Mouse (Mus musculus): ENCODE results near the gene Slc22a16. TPM values are rescaled to one million over a fixed set of nuclear protein-coding genes. Genes with fewer than 3 reads are reported as not detected.

The Slc22a16 gene
- polyA plus RNA-seq, 1 experiment = not detected

DNA sequence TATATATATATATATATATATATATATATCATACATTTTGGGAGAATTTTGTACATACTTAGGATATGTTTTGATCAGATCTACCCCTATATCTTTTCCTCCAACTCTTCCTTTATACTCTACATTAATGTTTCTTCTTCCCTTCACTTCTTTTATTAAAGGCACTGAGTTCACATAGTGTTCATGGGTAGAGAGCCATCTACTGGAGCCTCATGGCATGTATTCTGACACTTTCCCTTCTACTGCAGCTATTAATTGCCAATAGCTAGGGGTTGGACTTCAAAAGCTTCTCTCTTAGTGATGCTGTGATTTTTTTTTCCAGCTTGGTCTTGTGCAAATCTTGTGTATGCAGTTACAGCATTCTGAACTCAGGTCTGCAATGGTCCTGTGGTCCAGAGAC is 47.8 kb downstream of the Slc22a16 start:
- no peaks in the 10 kb centered on the region for H3K4me1 ChIP-seq (ENCODE audit: control insufficient read depth, insufficient read depth, low read length)
- peak; percentile 33 for DNase-seq
- H3K27me3 ChIP-seq (replicated peaks; ENCODE audit: control insufficient read depth, insufficient read depth, low read length) = no peaks in the 10 kb centered on the region
- no peaks in the 10 kb centered on the region for H3K36me3 ChIP-seq (ENCODE audit: control insufficient read depth, insufficient read depth, low read length)
- H3K4me3 ChIP-seq (ENCODE audit: insufficient read depth, low read depth, low read length) = no peak overlapping the region
- TF ChIP-seq CTCF (conservative IDR thresholded peaks at IDR 0.05; ENCODE audit: insufficient read depth, insufficient read length, low read depth, low read length) = no peak
- TF ChIP-seq POLR2A (IDR thresholded peaks at IDR 0.05; ENCODE audit: low read depth, low read length) = no peak
- no peak overlapping the region for H3K27ac ChIP-seq (ENCODE audit: insufficient read depth, low read depth, low read length)

GRCm38 (mm10) chr10:40619760-40620159 is 49.6 kb downstream of the Slc22a16 start:
- Histone ChIP-seq H3K4me1 (ENCODE audit: control insufficient read depth, insufficient read depth, low read length) (no peaks in the 10 kb centered on the region), H3K27me3 (replicated peaks; ENCODE audit: control insufficient read depth, insufficient read depth, low read length) (no peaks in the 10 kb centered on the region), H3K36me3 (ENCODE audit: control insufficient read depth, insufficient read depth, low read length) (no peaks in the 10 kb centered on the region), H3K27ac (ENCODE audit: insufficient read depth, low read depth, low read length) (no peak overlapping the region), H3K4me3 (ENCODE audit: insufficient read depth, low read depth, low read length) (no peak overlapping the region)
- WGBS = 79% methylated on average over 1 of the region's 1 CpGs
- no peak for TF ChIP-seq CTCF (conservative IDR thresholded peaks at IDR 0.05; ENCODE audit: insufficient read depth, insufficient read length, low read depth, low read length)
- TF ChIP-seq POLR2A (IDR thresholded peaks at IDR 0.05; ENCODE audit: low read depth, low read length) = no peak
- DNase-seq = no peak

- Histone ChIP-seq H3K36me3 (ENCODE audit: control insufficient read depth, insufficient read depth, low read length) (no peaks in the 10 kb centered on the region), H3K4me3 (ENCODE audit: insufficient read depth, low read depth, low read length) (no peak overlapping the region), H3K27me3 (replicated peaks; ENCODE audit: control insufficient read depth, insufficient read depth, low read length) (no peaks in the 10 kb centered on the region), H3K4me1 (ENCODE audit: control insufficient read depth, insufficient read depth, low read length) (peaks cover 8% of the 10 kb centered on the region; the same call in 1 of the 2 replicates), H3K27ac (ENCODE audit: insufficient read depth, low read depth, low read length) (peak overlapping the region; percentile 97)
- DNase-seq = peak; percentile 90
- TF ChIP-seq POLR2A (IDR thresholded peaks at IDR 0.05; ENCODE audit: low read depth, low read length) (no peak), CTCF (conservative IDR thresholded peaks at IDR 0.05; ENCODE audit: insufficient read depth, insufficient read length, low read depth, low read length) (peak; percentile 87)
- 65% methylated on average over 7 of the region's 7 CpGs for WGBS
These were observed 59.0 kb downstream of the Slc22a16 start for GRCm38 (mm10) chr10:40629140-40629539.

DNA sequence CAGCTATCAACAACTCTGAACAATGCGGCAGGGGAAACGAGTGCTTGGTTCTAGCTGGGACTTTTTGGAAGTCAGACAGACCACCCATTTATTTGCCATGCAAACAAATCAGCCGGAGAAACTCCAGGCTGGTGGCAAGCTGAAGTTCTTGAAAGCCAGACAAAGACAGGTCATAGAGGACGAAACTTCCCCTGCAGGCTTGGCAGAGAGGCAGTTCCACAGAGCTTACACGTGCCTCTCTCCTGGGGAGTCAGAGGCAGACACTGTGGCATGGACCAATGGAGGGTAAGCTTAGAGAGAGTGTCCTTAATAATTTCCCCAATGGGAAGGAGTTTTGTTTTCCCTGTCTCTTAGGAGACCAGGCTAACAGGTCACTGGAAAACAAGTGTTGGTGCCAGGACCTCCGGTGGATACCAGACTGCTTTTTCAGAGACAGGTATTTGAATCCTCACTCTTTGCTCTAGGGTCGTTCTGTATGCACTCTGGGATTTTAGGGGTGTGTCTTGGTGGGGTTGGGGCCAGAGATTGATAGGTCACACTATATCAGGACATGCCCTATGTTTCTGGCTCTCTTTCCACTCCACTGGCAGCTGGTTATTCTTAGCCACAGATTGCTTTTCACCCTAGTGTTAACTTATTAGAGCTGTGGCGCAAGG is 59.6 kb downstream of the Slc22a16 start, which contains the start of gene Ddo:
Ddo (plus strand) TSS at position 356 of the 656 bp plus-strand sequence.
- DNase-seq = peak; percentile 96
- no peaks in the 10 kb centered on the region for H3K36me3 ChIP-seq (ENCODE audit: control insufficient read depth, insufficient read depth, low read length)
- no peaks in the 10 kb centered on the region for H3K27me3 ChIP-seq (replicated peaks; ENCODE audit: control insufficient read depth, insufficient read depth, low read length)
- H3K4me3 ChIP-seq (ENCODE audit: insufficient read depth, low read depth, low read length) = peak within 1 kb of the TSS; percentile 66
- WGBS = 30% methylated on average over 8 of the region's 8 CpGs
- H3K4me1 ChIP-seq (ENCODE audit: control insufficient read depth, insufficient read depth, low read length) = peaks cover 8% of the 10 kb centered on the region; the same call in 1 of the 2 replicates
- no peak for TF ChIP-seq POLR2A (IDR thresholded peaks at IDR 0.05; ENCODE audit: low read depth, low read length)
- no peak for TF ChIP-seq CTCF (conservative IDR thresholded peaks at IDR 0.05; ENCODE audit: insufficient read depth, insufficient read length, low read depth, low read length)
- H3K27ac ChIP-seq (ENCODE audit: insufficient read depth, low read depth, low read length) = peak within 1 kb of the TSS; percentile 98

DNA sequence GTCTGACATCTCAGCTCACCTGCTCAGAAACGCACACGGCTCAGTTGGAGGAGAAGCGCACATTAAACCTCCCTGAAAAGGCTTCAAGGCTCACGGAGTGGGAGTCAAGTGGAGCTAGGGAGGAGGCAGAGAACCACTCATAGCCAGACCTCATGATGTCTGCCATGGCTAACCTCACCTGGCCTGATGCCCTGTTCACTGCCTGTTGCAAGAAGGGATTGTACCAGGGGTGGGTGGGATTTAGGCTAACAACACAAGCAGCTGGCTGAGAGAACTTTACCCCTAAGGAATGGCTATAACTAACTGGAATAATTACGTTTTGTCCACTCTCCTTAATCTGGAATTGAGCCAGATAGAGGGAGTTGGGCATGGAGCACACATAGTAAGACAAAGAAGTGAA is 60.3 kb downstream of the Slc22a16 start:
- Histone ChIP-seq H3K27me3 (replicated peaks; ENCODE audit: control insufficient read depth, insufficient read depth, low read length) (no peaks in the 10 kb centered on the region), H3K4me1 (ENCODE audit: control insufficient read depth, insufficient read depth, low read length) (peaks cover 8% of the 10 kb centered on the region; the same call in 1 of the 2 replicates), H3K4me3 (ENCODE audit: insufficient read depth, low read depth, low read length) (peak overlapping the region; percentile 66), H3K27ac (ENCODE audit: insufficient read depth, low read depth, low read length) (peak overlapping the region; percentile 98), H3K36me3 (ENCODE audit: control insufficient read depth, insufficient read depth, low read length) (no peaks in the 10 kb centered on the region)
- 24% methylated on average over 5 of the region's 5 CpGs for WGBS
- no peak for TF ChIP-seq POLR2A (IDR thresholded peaks at IDR 0.05; ENCODE audit: low read depth, low read length)
- DNase-seq = peak; percentile 92

GRCm38 (mm10) chr10:40630961-40631360 is 60.8 kb downstream of the Slc22a16 start:
- TF ChIP-seq CTCF (conservative IDR thresholded peaks at IDR 0.05; ENCODE audit: insufficient read depth, insufficient read length, low read depth, low read length) = no peak
- TF ChIP-seq POLR2A (IDR thresholded peaks at IDR 0.05; ENCODE audit: low read depth, low read length) = no peak
- DNase-seq = peak; percentile 86
- Histone ChIP-seq H3K4me3 (ENCODE audit: insufficient read depth, low read depth, low read length) (peak overlapping the region; percentile 66), H3K27me3 (replicated peaks; ENCODE audit: control insufficient read depth, insufficient read depth, low read length) (no peaks in the 10 kb centered on the region), H3K36me3 (ENCODE audit: control insufficient read depth, insufficient read depth, low read length) (no peaks in the 10 kb centered on the region), H3K4me1 (ENCODE audit: control insufficient read depth, insufficient read depth, low read length) (peaks cover 8% of the 10 kb centered on the region; the same call in 1 of the 2 replicates), H3K27ac (ENCODE audit: insufficient read depth, low read depth, low read length) (peak overlapping the region; percentile 98)
- 27% methylated on average over 9 of the region's 9 CpGs for WGBS

DNA sequence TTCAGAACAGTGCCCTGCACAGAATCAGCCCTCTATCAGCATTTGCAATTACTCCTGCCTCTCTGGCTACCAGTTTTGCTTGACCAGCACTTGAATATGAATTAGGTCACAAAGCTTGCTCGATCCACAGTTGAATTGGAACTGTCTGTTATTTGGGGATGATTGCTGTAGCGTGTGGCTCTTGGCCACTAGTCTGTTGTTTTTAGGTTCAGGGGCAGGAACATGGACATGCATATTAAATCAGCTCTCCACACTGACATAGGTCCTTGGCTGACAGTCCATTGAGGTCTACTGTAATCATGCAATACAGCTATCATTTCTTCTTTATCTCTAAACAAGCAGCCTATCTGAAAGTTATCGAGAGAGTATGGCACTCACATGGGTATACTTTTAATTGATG is 62.0 kb downstream of the Slc22a16 start:
- H3K27ac ChIP-seq (ENCODE audit: insufficient read depth, low read depth, low read length) = 0 out of 2 replicates have a peak overlapping the region, but pooled peaks have one; percentile 3
- no peak for DNase-seq
- no peak for TF ChIP-seq CTCF (conservative IDR thresholded peaks at IDR 0.05; ENCODE audit: insufficient read depth, insufficient read length, low read depth, low read length)
- TF ChIP-seq POLR2A (IDR thresholded peaks at IDR 0.05; ENCODE audit: low read depth, low read length) = no peak
- H3K4me1 ChIP-seq (ENCODE audit: control insufficient read depth, insufficient read depth, low read length) = peaks cover 8% of the 10 kb centered on the region; the same call in 1 of the 2 replicates
- no peaks in the 10 kb centered on the region for H3K36me3 ChIP-seq (ENCODE audit: control insufficient read depth, insufficient read depth, low read length)
- H3K4me3 ChIP-seq (ENCODE audit: insufficient read depth, low read depth, low read length) = no peak overlapping the region
- H3K27me3 ChIP-seq (replicated peaks; ENCODE audit: control insufficient read depth, insufficient read depth, low read length) = no peaks in the 10 kb centered on the region
- 51% methylated on average over 3 of the region's 3 CpGs for WGBS
